Mouse (Mus musculus): ENCODE data around the gene Gm34653. TPM values are rescaled to one million over a fixed set of nuclear protein-coding genes. Genes with fewer than 3 reads are reported as not detected.

Gm34653 gene
- polyA plus RNA-seq, 1 experiment from 2014 or later: not detected

DNA sequence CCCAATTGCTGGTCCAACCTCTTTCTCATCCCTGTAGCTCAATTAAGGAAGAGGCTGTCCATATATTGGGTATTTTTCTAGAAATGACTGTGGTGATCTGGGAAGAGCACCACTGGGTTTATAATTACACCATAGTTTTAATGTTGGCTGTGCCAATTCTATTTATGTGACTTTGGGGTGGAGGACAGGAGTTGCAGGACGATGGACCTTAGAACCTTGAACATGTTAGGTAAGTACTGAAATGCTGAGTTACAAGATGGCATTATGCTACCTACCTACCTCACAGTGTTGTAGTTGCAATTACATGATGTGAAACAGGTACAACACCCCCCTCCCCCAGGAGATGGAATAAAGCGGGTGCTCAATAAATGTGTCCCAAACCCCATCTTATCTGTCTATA, 50.0 kb downstream of the Gm34653 start:
- Histone ChIP-seq H3K27me3 (ENCODE audit: control insufficient read depth, insufficient read depth, low read length) (no peaks in the 10 kb centered on the region), H3K9ac (ENCODE audit: low read length) (no peak overlapping the region), H3K27ac (replicated peaks) (no peak overlapping the region), H3K36me3 (ENCODE audit: control insufficient read depth, insufficient read depth, low read length) (no peaks in the 10 kb centered on the region), H3K4me3 (ENCODE audit: low read depth, low read length) (no peak overlapping the region), H3K9me3 (ENCODE audit: control insufficient read depth, low read length) (no peaks in the 10 kb centered on the region), H3K4me1 (replicated peaks; ENCODE audit: control insufficient read depth, insufficient read depth) (no peaks in the 10 kb centered on the region), H3K4me2 (replicated peaks; ENCODE audit: low read depth) (no peak overlapping the region)
- 80% methylated on average over 2 of the region's 2 CpGs for WGBS
- TF ChIP-seq EP300 (optimal IDR thresholded peaks at IDR 0.05) (no peak), CTCF (IDR thresholded peaks at IDR 0.05; ENCODE audit: low read depth) (no peak)
- no peak for DNase-seq (ENCODE audit: low spot score)
- no peak for ATAC-seq (ENCODE audit: low FRiP score, low TSS enrichment)

DNA sequence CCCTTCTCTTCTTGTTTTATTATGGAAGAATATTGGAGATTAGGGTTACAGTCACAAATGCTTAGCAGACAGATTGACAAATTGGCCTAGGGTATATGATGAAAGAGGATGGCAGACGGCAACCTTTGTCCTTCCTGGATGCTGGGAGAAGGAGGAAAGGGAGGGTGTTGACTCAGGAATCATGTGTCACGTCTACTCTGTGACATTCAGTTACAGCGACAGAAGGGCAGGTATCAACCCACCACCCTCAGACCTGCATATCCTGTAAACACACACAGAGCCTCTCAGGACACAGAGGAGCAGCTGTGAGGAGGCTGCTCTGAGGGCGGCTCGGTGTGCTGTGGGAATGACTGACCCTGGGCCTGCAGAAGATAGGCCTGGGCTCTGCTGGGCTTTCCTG, 50.4 kb downstream of the Gm34653 start:
- Histone ChIP-seq H3K9ac (ENCODE audit: low read length) (no peak overlapping the region), H3K4me1 (replicated peaks; ENCODE audit: control insufficient read depth, insufficient read depth) (no peaks in the 10 kb centered on the region), H3K27ac (replicated peaks) (no peak overlapping the region), H3K9me3 (ENCODE audit: control insufficient read depth, low read length) (no peaks in the 10 kb centered on the region), H3K4me3 (ENCODE audit: low read depth, low read length) (no peak overlapping the region), H3K27me3 (ENCODE audit: control insufficient read depth, insufficient read depth, low read length) (no peaks in the 10 kb centered on the region), H3K36me3 (ENCODE audit: control insufficient read depth, insufficient read depth, low read length) (no peaks in the 10 kb centered on the region), H3K4me2 (replicated peaks; ENCODE audit: low read depth) (no peak overlapping the region)
- 35% methylated on average over 5 of the region's 5 CpGs for WGBS
- DNase-seq (ENCODE audit: low spot score) (no peak), ATAC-seq (ENCODE audit: low FRiP score, low TSS enrichment) (peak; percentile 56; the same call in 1 of the 2 replicates)
- TF ChIP-seq CTCF (IDR thresholded peaks at IDR 0.05; ENCODE audit: low read depth): no peak
- no peak for TF ChIP-seq EP300 (optimal IDR thresholded peaks at IDR 0.05)

DNA sequence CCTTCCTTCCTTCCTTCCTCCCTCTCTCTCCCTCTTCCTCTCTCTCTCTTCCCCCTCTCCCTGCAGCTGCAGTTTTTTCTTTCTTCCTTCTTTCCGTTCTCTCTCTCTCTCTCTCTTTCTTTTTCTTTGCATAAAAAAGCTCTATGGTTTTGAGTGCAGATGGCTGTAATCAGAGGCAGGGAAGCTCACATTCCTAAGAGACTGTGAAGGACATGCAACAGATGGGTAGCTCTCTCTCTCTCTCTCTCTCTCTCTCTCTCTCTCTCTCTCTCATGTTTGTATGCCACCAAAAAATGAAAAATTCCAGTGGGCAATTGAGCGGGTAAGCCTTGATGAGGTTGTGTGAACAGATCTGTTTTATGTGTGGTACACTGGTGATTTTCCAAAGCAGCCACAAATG, 51.4 kb downstream of the Gm34653 start:
- H3K9me3 ChIP-seq (ENCODE audit: control insufficient read depth, low read length): no peaks in the 10 kb centered on the region
- DNase-seq (ENCODE audit: low spot score) (no peak), ATAC-seq (ENCODE audit: low FRiP score, low TSS enrichment) (no peak)
- H3K27me3 ChIP-seq (ENCODE audit: control insufficient read depth, insufficient read depth, low read length): no peaks in the 10 kb centered on the region
- no peaks in the 10 kb centered on the region for H3K4me1 ChIP-seq (replicated peaks; ENCODE audit: control insufficient read depth, insufficient read depth)
- no peaks in the 10 kb centered on the region for H3K36me3 ChIP-seq (ENCODE audit: control insufficient read depth, insufficient read depth, low read length)
- H3K4me2 ChIP-seq (replicated peaks; ENCODE audit: low read depth): no peak overlapping the region
- no peak overlapping the region for H3K4me3 ChIP-seq (ENCODE audit: low read depth, low read length)
- 64% methylated on average over 2 of the region's 2 CpGs for WGBS
- no peak overlapping the region for H3K9ac ChIP-seq (ENCODE audit: low read length)
- no peak overlapping the region for H3K27ac ChIP-seq (replicated peaks)
- TF ChIP-seq CTCF (IDR thresholded peaks at IDR 0.05; ENCODE audit: low read depth) (no peak), EP300 (optimal IDR thresholded peaks at IDR 0.05) (no peak)

Other genes with a start within 250 kb of the Gm34653 start
- gene Gapvd1, start 77.8 kb upstream of the Gm34653 start, polyA plus RNA-seq (2015; fragmentation: Nextera tagmentation; extraction: Ambion mirVana): 40.9 and 41.3 TPM in 2 replicates
- gene Hspa5, start 61.0 kb upstream of the Gm34653 start, polyA plus RNA-seq (2015; fragmentation: Nextera tagmentation; extraction: Ambion mirVana): 767 and 830 TPM in 2 replicates
- gene Rabepk, start 33.1 kb upstream of the Gm34653 start, polyA plus RNA-seq (2015; fragmentation: Nextera tagmentation; extraction: Ambion mirVana): 23.5 and 24.6 TPM in 2 replicates
- gene Fbxw2, start 6.7 kb upstream of the Gm34653 start, polyA plus RNA-seq (2015; fragmentation: Nextera tagmentation; extraction: Ambion mirVana): 54.2 and 56.3 TPM in 2 replicates
- 0.55 and 0.81 TPM in 2 replicates for gene Cutal, start 41.4 kb downstream of the Gm34653 start, polyA plus RNA-seq (2015; fragmentation: Nextera tagmentation; extraction: Ambion mirVana)
- gene Psmd5, start 42.0 kb downstream of the Gm34653 start, polyA plus RNA-seq (2015; fragmentation: Nextera tagmentation; extraction: Ambion mirVana): 55.5 and 55.9 TPM in 2 replicates
- gene Phf19, start 81.0 kb downstream of the Gm34653 start, polyA plus RNA-seq (2015; fragmentation: Nextera tagmentation; extraction: Ambion mirVana): 3.5 and 3.7 TPM in 2 replicates
- 1.7 and 2.2 TPM in 2 replicates for gene Traf1, start 128.8 kb downstream of the Gm34653 start, polyA plus RNA-seq (2015; fragmentation: Nextera tagmentation; extraction: Ambion mirVana)
- gene Hc, start 228.4 kb downstream of the Gm34653 start, polyA plus RNA-seq (2015; fragmentation: Nextera tagmentation; extraction: Ambion mirVana): 0.19 and 0.21 TPM in 2 replicates

Data from stomach, postnatal 0 days (tissue).